ENCODE assay signal across 30 mouse cellular contexts in genomic region chr19:56802352-56802746, GRCm38 (mm10). TPM values are rescaled to one million over a fixed set of nuclear protein-coding genes. Genes with fewer than 3 reads are reported as not detected.
DNase-seq lines count a peak whose midpoint lies in the region; ATAC-seq lines count a peak whose summit lies in the region.
"Had no signal": no experiment of that assay in that cellular context is flagged by ENCODE, and none has a peak within 500 bp of the region (broad histone marks: within the 10 kb centered on the region; RNA-seq: fewer than 3 reads in every experiment).

No protein-coding gene starts in this region.

- H3K9me3 ChIP-seq in heart, embryonic 15.5 days (replicated peaks): no peaks in the 10 kb centered on the region
- H3K9me3 ChIP-seq in megakaryocyte, embryonic 14.5 days: no peaks in the 10 kb centered on the region
- H3K9me3 ChIP-seq in liver, embryonic 13.5 days (replicated peaks): no peaks in the 10 kb centered on the region
- no peaks in the 10 kb centered on the region for H3K9me3 ChIP-seq in liver, embryonic 16.5 days (replicated peaks; ENCODE audit: control insufficient read depth, low read length)
- H3K9me3 ChIP-seq: embryonic facial prominence, embryonic 13.5 days; forebrain, embryonic 10.5 days; hindbrain, embryonic 13.5 days; limb, embryonic 13.5 days; midbrain, embryonic 10.5 days; stomach, embryonic 15.5 days had no signal

- H3K4me1 ChIP-seq in heart, embryonic 15.5 days (replicated peaks): peaks cover 31% of the 10 kb centered on the region
- peaks cover 84% of the 10 kb centered on the region for H3K4me1 ChIP-seq in megakaryocyte, embryonic 14.5 days
- H3K4me1 ChIP-seq in liver, embryonic 13.5 days (replicated peaks): peaks cover 46% of the 10 kb centered on the region
- H3K4me1 ChIP-seq in liver, embryonic 16.5 days (ENCODE audit: control insufficient read depth, low read depth, low read length): peaks cover 29% of the 10 kb centered on the region
- H3K4me1 ChIP-seq: embryonic facial prominence, embryonic 13.5 days; forebrain, embryonic 10.5 days; hindbrain, embryonic 13.5 days; limb, embryonic 13.5 days; midbrain, embryonic 10.5 days; stomach, embryonic 15.5 days had no signal

- no peak overlapping the region for H3K4me2 ChIP-seq in heart, embryonic 15.5 days
- H3K4me2 ChIP-seq in liver, embryonic 13.5 days: peak overlapping the region; percentile 52
- peak overlapping the region; percentile 45; the same call in 1 of the 2 replicates for H3K4me2 ChIP-seq in liver, embryonic 16.5 days (ENCODE audit: low read depth, low read length)
- H3K4me2 ChIP-seq: embryonic facial prominence, embryonic 13.5 days; heart, embryonic 11.5 days; hindbrain, embryonic 13.5 days; limb, embryonic 13.5 days; lung, embryonic 14.5 days; stomach, embryonic 15.5 days had no signal

- no peak for DNase-seq in heart, postnatal 4 days
- DNase-seq in liver, embryonic 13.5 days: no peak
- DNase-seq in B cell, adult 2 months: no peak
- DNase-seq in ovary, postnatal 36 days (ENCODE audit: low spot score): no peak
- DNase-seq: adrenal gland, postnatal 10 days; cerebellum, adult 11 months; cerebellum, adult 9-11 months; forebrain, postnatal 0 days; kidney, adult 8-10 months; kidney, postnatal 4 days; lung, embryonic 14.5 days; lung, postnatal 4 days; retina, postnatal 1 day; right cerebral cortex, postnatal 25 days had no signal

- H3K36me3 ChIP-seq in heart, embryonic 15.5 days: peaks cover 73% of the 10 kb centered on the region
- H3K36me3 ChIP-seq in megakaryocyte, embryonic 14.5 days (replicated peaks; ENCODE audit: low read length): peaks cover 88% of the 10 kb centered on the region
- H3K36me3 ChIP-seq in liver, embryonic 13.5 days: peaks cover 57% of the 10 kb centered on the region
- H3K36me3 ChIP-seq in liver, embryonic 16.5 days (ENCODE audit: control insufficient read depth, insufficient read depth): peaks cover 23% of the 10 kb centered on the region

- no peak for ATAC-seq in heart, embryonic 15.5 days (replicated peaks; ENCODE audit: insufficient number of reproducible peaks, insufficient read depth, low FRiP score, low read depth)
- no peak for ATAC-seq in megakaryocyte, adult 5-6 weeks (ENCODE audit: poor library complexity, severe bottlenecking)
- no peak for ATAC-seq in liver, embryonic 13.5 days (ENCODE audit: low read depth)
- no peak for ATAC-seq in liver, embryonic 16.5 days (ENCODE audit: low read depth)
- ATAC-seq: forebrain, postnatal 0 days had no signal

- H3K27ac ChIP-seq in heart, embryonic 15.5 days: peak overlapping the region; percentile 70
- peak overlapping the region; percentile 84 for H3K27ac ChIP-seq in liver, embryonic 13.5 days
- peak overlapping the region; percentile 75 for H3K27ac ChIP-seq in liver, embryonic 16.5 days (ENCODE audit: low read length)
- H3K27ac ChIP-seq: embryonic facial prominence, embryonic 13.5 days; forebrain, embryonic 10.5 days; hindbrain, embryonic 13.5 days; kidney, postnatal 0 days; limb, embryonic 13.5 days; midbrain, embryonic 10.5 days; stomach, embryonic 15.5 days had no signal

- no peaks in the 10 kb centered on the region for H3K27me3 ChIP-seq in heart, embryonic 15.5 days
- H3K27me3 ChIP-seq in megakaryocyte, embryonic 14.5 days (replicated peaks): no peaks in the 10 kb centered on the region
- H3K27me3 ChIP-seq in liver, embryonic 13.5 days: no peaks in the 10 kb centered on the region
- no peaks in the 10 kb centered on the region for H3K27me3 ChIP-seq in liver, embryonic 16.5 days (ENCODE audit: control insufficient read depth, insufficient read depth, low read depth, low read length)
- H3K27me3 ChIP-seq: CH12.LX; embryonic facial prominence, embryonic 13.5 days; hindbrain, embryonic 13.5 days; limb, embryonic 13.5 days; stomach, embryonic 15.5 days had no signal

- 69% methylated on average over 3 of the region's 3 CpGs for WGBS in heart, embryonic 15.5 days
- WGBS in liver, embryonic 13.5 days (ENCODE audit: insufficient replicate concordance): 56% methylated on average over 3 of the region's 3 CpGs
- 62% methylated on average over 3 of the region's 3 CpGs for WGBS in liver, embryonic 16.5 days (ENCODE audit: insufficient replicate concordance)

- H3K4me3 ChIP-seq in heart, embryonic 15.5 days: no peak overlapping the region
- peak overlapping the region; percentile 62 for H3K4me3 ChIP-seq in megakaryocyte, embryonic 14.5 days (replicated peaks)
- H3K4me3 ChIP-seq in liver, embryonic 13.5 days (replicated peaks): no peak overlapping the region
- H3K4me3 ChIP-seq in liver, embryonic 16.5 days (ENCODE audit: low read depth, low read length): no peak overlapping the region
- H3K4me3 ChIP-seq: embryonic facial prominence, embryonic 13.5 days; forebrain, embryonic 10.5 days; hindbrain, embryonic 13.5 days; limb, embryonic 13.5 days; midbrain, embryonic 10.5 days; stomach, embryonic 15.5 days had no signal

- no peak overlapping the region for H3K9ac ChIP-seq in heart, embryonic 15.5 days
- H3K9ac ChIP-seq in liver, embryonic 13.5 days: no peak overlapping the region
- H3K9ac ChIP-seq in liver, embryonic 16.5 days (ENCODE audit: low read depth, low read length): no peak overlapping the region
- H3K9ac ChIP-seq: embryonic facial prominence, embryonic 13.5 days; forebrain, postnatal 0 days; hindbrain, embryonic 13.5 days; limb, embryonic 13.5 days; lung, embryonic 14.5 days; stomach, embryonic 15.5 days had no signal

RNA-seq across cellular contexts. Expression of gene Ccdc186, which starts 19.6 kb away (rescaled TPM):
- polyA plus RNA-seq in heart, embryonic 15.5 days (2015; fragmentation: Nextera tagmentation; extraction: Ambion mirVana): 17.8 and 19.0 TPM in 2 replicates
- total RNA-seq in heart, postnatal 4 days (2021): 10 to 100 TPM; 22.8 to 26.6 TPM
- 0.72 TPM in 1 of 2 replicates, not detected in the other for polyA plus RNA-seq in megakaryocyte, embryonic 14.5 days (2012; ENCODE audit: insufficient read depth, low replicate concordance)
- 16.1 and 18.6 TPM in 2 replicates for total RNA-seq in megakaryocyte, adult 5-6 weeks (2015)
- 32.2 and 58.1 TPM in 2 replicates for total RNA-seq in megakaryocyte, adult 5-6 weeks (2017)
- 5.7 and 6.4 TPM in 2 replicates for polyA plus RNA-seq in liver, embryonic 13.5 days (2015; fragmentation: Nextera tagmentation; extraction: Ambion mirVana)
- 5.2 and 5.6 TPM in 2 replicates for polyA plus RNA-seq in liver, embryonic 16.5 days (2015; fragmentation: Nextera tagmentation; extraction: Ambion mirVana)

RNA-seq across cellular contexts. Expression of gene Tdrd1, which starts 23.7 kb away (rescaled TPM):
- polyA plus RNA-seq in heart, embryonic 15.5 days (2015; fragmentation: Nextera tagmentation; extraction: Ambion mirVana): 0.31 and 0.61 TPM in 2 replicates
- total RNA-seq in heart, postnatal 4 days (2021): under 1 TPM; 0.11 to 0.17 TPM
- not detected in 2 replicates for polyA plus RNA-seq in megakaryocyte, embryonic 14.5 days (2012; ENCODE audit: insufficient read depth, low replicate concordance)
- total RNA-seq in megakaryocyte, adult 5-6 weeks (2015): not detected in 2 replicates
- 0.07 TPM in 1 of 2 replicates, not detected in the other for total RNA-seq in megakaryocyte, adult 5-6 weeks (2017)
- polyA plus RNA-seq in liver, embryonic 13.5 days (2015; fragmentation: Nextera tagmentation; extraction: Ambion mirVana): 0.05 and 0.09 TPM in 2 replicates
- polyA plus RNA-seq in liver, embryonic 16.5 days (2015; fragmentation: Nextera tagmentation; extraction: Ambion mirVana): 0.02 TPM in 2 replicates
- total RNA-seq: CH12.LX; gastrocnemius, adult 8-10 months; heart, postnatal 36 days had no signal
- polyA plus RNA-seq: C2C12 had no signal
